Mouse (Mus musculus) mammary gland, adult 2 months (tissue): ENCODE measurements around the gene Tex264. TPM values are rescaled to one million over a fixed set of nuclear protein-coding genes. Genes with fewer than 3 reads are reported as not detected.

Experiments
- polyA plus RNA-seq: library from polyadenylated mRNA; depleted of rRNA; stranded (reverse); fragments of >200 nt; gene quantifications from 2 replicates; pipeline ENCODE4 v1.2.3, GENCODE M21; 2012; ENCODE audit warnings: low replicate concordance; rRNA removed

The Tex264 gene
- 116 and 129 TPM in 2 replicates for polyA plus RNA-seq

GRCm38 (mm10) chr9:106685249-106686101, at the start of gene Tex264:
Tex264 (minus strand) TSS chr9:106685927.

GRCm38 (mm10) chr9:106655884-106656720, 29.6 kb downstream of the Tex264 start, which contains the start of gene Grm2:
Grm2 (minus strand) TSS chr9:106656082.

GRCm38 (mm10) chr9:106626282-106626681, 59.4 kb downstream of the Tex264 start, which contains the start of gene Iqcf6:
Iqcf6 (plus strand) TSS chr9:106626582.

Other genes starting within 250 kb of the Tex264 start
- 8.1 and 10.3 TPM in 2 replicates for gene Acy1, start 247.6 kb downstream of the Tex264 start, polyA plus RNA-seq
- 81.6 and 98.1 TPM in 2 replicates for gene Abhd14b, start 238.5 kb downstream of the Tex264 start, polyA plus RNA-seq
- 38.1 and 46.0 TPM in 2 replicates for gene Abhd14a, start 238.2 kb downstream of the Tex264 start, polyA plus RNA-seq
- gene Pcbp4, start 232.6 kb downstream of the Tex264 start, polyA plus RNA-seq: 98.4 and 134 TPM in 2 replicates
- 0.13 and 0.53 TPM in 2 replicates for gene Gpr62, start 220.0 kb downstream of the Tex264 start, polyA plus RNA-seq
- gene Rrp9, start 210.0 kb downstream of the Tex264 start, polyA plus RNA-seq: 31.1 and 43.4 TPM in 2 replicates
- gene Parp3, start 209.0 kb downstream of the Tex264 start, polyA plus RNA-seq: 118 and 159 TPM in 2 replicates
- not detected in 2 replicates for gene Iqcf1, start 186.0 kb downstream of the Tex264 start, polyA plus RNA-seq
- gene Iqcf5, start 171.4 kb downstream of the Tex264 start, polyA plus RNA-seq: not detected in 2 replicates
- not detected in 2 replicates for gene Iqcf3, start 124.3 kb downstream of the Tex264 start, polyA plus RNA-seq
- gene Iqcf4, start 114.9 kb downstream of the Tex264 start, polyA plus RNA-seq: not detected in 2 replicates
- not detected in 2 replicates for gene Iqcf6, start 59.3 kb downstream of the Tex264 start, polyA plus RNA-seq
- gene Grm2, start 29.8 kb downstream of the Tex264 start, polyA plus RNA-seq: 0.03 TPM in 1 of 2 replicates, not detected in the other
- gene Rad54l2, start 103.3 kb upstream of the Tex264 start, polyA plus RNA-seq: 28.7 and 39.7 TPM in 2 replicates
- 11.1 and 17.1 TPM in 2 replicates for gene Dcaf1, start 135.9 kb upstream of the Tex264 start, polyA plus RNA-seq
- 8.0 and 14.5 TPM in 2 replicates for gene Rbm15b, start 201.5 kb upstream of the Tex264 start, polyA plus RNA-seq
- 7.4 and 10.4 TPM in 2 replicates for gene Manf, start 206.1 kb upstream of the Tex264 start, polyA plus RNA-seq